ENCODE assay signal across 17 mouse cellular contexts in genomic region chr6:52173648-52174047, GRCm38 (mm10). TPM values are rescaled to one million over a fixed set of nuclear protein-coding genes. Genes with fewer than 3 reads are reported as not detected.
DNase-seq lines count a peak whose midpoint lies in the region; ATAC-seq lines count a peak whose summit lies in the region.
"Had no signal": no experiment of that assay in that cellular context is flagged by ENCODE, and none has a peak within 500 bp of the region (broad histone marks: within the 10 kb centered on the region; RNA-seq: fewer than 3 reads in every experiment).

No protein-coding gene starts in this region.

- 0 out of 2 replicates have a peak overlapping the region, but pooled peaks have one; percentile 32 for H3K27ac ChIP-seq in heart, embryonic 10.5 days
- H3K27ac ChIP-seq in liver, embryonic 12.5 days, result no peak overlapping the region
- H3K27ac ChIP-seq in intestine, embryonic 15.5 days, result peak overlapping the region; percentile 92; the same call in 1 of the 2 replicates
- peak overlapping the region; percentile 98 for H3K27ac ChIP-seq in stomach, embryonic 14.5 days (ENCODE audit: low read length)

- no peaks in the 10 kb centered on the region for H3K9me3 ChIP-seq in heart, embryonic 10.5 days
- H3K9me3 ChIP-seq in liver, embryonic 12.5 days (replicated peaks), result no peaks in the 10 kb centered on the region
- no peaks in the 10 kb centered on the region for H3K9me3 ChIP-seq in intestine, embryonic 15.5 days
- no peaks in the 10 kb centered on the region for H3K9me3 ChIP-seq in stomach, embryonic 14.5 days (ENCODE audit: control insufficient read depth, low read depth, low read length)

- 2% methylated on average over 4 of the region's 4 CpGs for WGBS in heart, embryonic 10.5 days
- WGBS in liver, embryonic 12.5 days (ENCODE audit: insufficient replicate concordance), result 3% methylated on average over 4 of the region's 4 CpGs
- 9% methylated on average over 4 of the region's 4 CpGs for WGBS in intestine, embryonic 15.5 days
- WGBS in stomach, embryonic 14.5 days, result 2% methylated on average over 4 of the region's 4 CpGs

- H3K27me3 ChIP-seq in heart, embryonic 10.5 days (ENCODE audit: insufficient read depth, poor library complexity, severe bottlenecking), result peaks cover 99% of the 10 kb centered on the region
- H3K27me3 ChIP-seq in liver, embryonic 12.5 days (replicated peaks), result peaks cover 98% of the 10 kb centered on the region
- peaks cover 14% of the 10 kb centered on the region for H3K27me3 ChIP-seq in intestine, embryonic 15.5 days (replicated peaks)
- no peaks in the 10 kb centered on the region for H3K27me3 ChIP-seq in stomach, embryonic 14.5 days (ENCODE audit: control insufficient read depth, insufficient read depth, low read length)

- peak overlapping the region; percentile 62 for H3K4me3 ChIP-seq in heart, embryonic 10.5 days
- H3K4me3 ChIP-seq in liver, embryonic 12.5 days, result no peak overlapping the region
- H3K4me3 ChIP-seq in intestine, embryonic 15.5 days (replicated peaks), result peak overlapping the region; percentile 38
- peak overlapping the region; percentile 63 for H3K4me3 ChIP-seq in stomach, embryonic 14.5 days (ENCODE audit: low read depth, low read length)

- DNase-seq in heart, embryonic 10.5 days (ENCODE audit: low spot score), result no peak
- no peak for DNase-seq in heart, postnatal 4 days
- DNase-seq in liver, result no peak
- no peak for DNase-seq in cerebellum, adult 9-10 months
- DNase-seq in cerebellum, postnatal 36 days, result no peak
- DNase-seq: gastrocnemius, postnatal 25 days; lung, postnatal 4 days; thymus, adult 2 months had no signal

- H3K9ac ChIP-seq in liver, embryonic 12.5 days, result no peak overlapping the region
- no peak overlapping the region for H3K9ac ChIP-seq in intestine, embryonic 15.5 days
- peak overlapping the region; percentile 79 for H3K9ac ChIP-seq in stomach, embryonic 14.5 days (replicated peaks; ENCODE audit: low read depth, low read length)

- H3K4me1 ChIP-seq in heart, embryonic 10.5 days, result peaks cover 49% of the 10 kb centered on the region
- H3K4me1 ChIP-seq in liver, embryonic 12.5 days, result peaks cover 12% of the 10 kb centered on the region; the same call in 1 of the 2 replicates
- peaks cover 25% of the 10 kb centered on the region for H3K4me1 ChIP-seq in intestine, embryonic 15.5 days (replicated peaks)
- H3K4me1 ChIP-seq in stomach, embryonic 14.5 days (ENCODE audit: control insufficient read depth, insufficient read depth, low read length), result peaks cover 28% of the 10 kb centered on the region

- ATAC-seq in liver, embryonic 12.5 days, result no peak
- no peak for ATAC-seq in intestine, embryonic 15.5 days
- ATAC-seq in stomach, embryonic 14.5 days (ENCODE audit: insufficient number of reproducible peaks, insufficient read depth, low FRiP score, low read depth), result no peak
- ATAC-seq: activated CD4-positive, CD25-positive, alpha-beta regulatory T cell, adult 4 months; forebrain, embryonic 14.5 days; midbrain, embryonic 16.5 days had no signal

- no peaks in the 10 kb centered on the region for H3K36me3 ChIP-seq in heart, embryonic 10.5 days
- H3K36me3 ChIP-seq in liver, embryonic 12.5 days, result no peaks in the 10 kb centered on the region
- H3K36me3 ChIP-seq in intestine, embryonic 15.5 days, result no peaks in the 10 kb centered on the region
- peaks cover 15% of the 10 kb centered on the region for H3K36me3 ChIP-seq in stomach, embryonic 14.5 days (ENCODE audit: control insufficient read depth, insufficient read depth, low read length)

- H3K4me2 ChIP-seq in liver, embryonic 12.5 days, result peak overlapping the region; percentile 52; the same call in 1 of the 2 replicates
- peak overlapping the region; percentile 75 for H3K4me2 ChIP-seq in intestine, embryonic 15.5 days (replicated peaks)
- H3K4me2 ChIP-seq in stomach, embryonic 14.5 days (replicated peaks; ENCODE audit: low read depth, low read length), result peak overlapping the region; percentile 61

RNA-seq across cellular contexts. Expression of gene 5730596B20Rik, which starts 3.6 kb away (rescaled TPM):
- 0.07 and 1.5 TPM in 2 replicates for polyA plus RNA-seq in heart, embryonic 10.5 days (2016; fragmentation: Nextera tagmentation; extraction: Ambion mirVana)
- under 1 TPM; 0.20 to 0.29 TPM for total RNA-seq in heart, postnatal 4 days (2021)
- 0.29 TPM in 2 replicates for polyA plus RNA-seq in liver, embryonic 12.5 days (2016; fragmentation: Nextera tagmentation; extraction: Ambion mirVana)
- polyA plus RNA-seq in intestine, embryonic 15.5 days (2015; fragmentation: Nextera tagmentation; extraction: Ambion mirVana), result 1.9 and 2.0 TPM in 2 replicates
- polyA plus RNA-seq in stomach, embryonic 14.5 days (2014; fragmentation: Nextera tagmentation; extraction: Ambion mirVana), result 4.4 and 4.7 TPM in 2 replicates
- total RNA-seq: gastrocnemius, postnatal 25 days; left cerebral cortex, adult 8-10 months had no signal
- polyA plus RNA-seq: activated CD4-positive, CD25-positive, alpha-beta regulatory T cell, adult 4 months; cortical plate, adult 2 months; forebrain, embryonic 14.5 days; midbrain, embryonic 16.5 days; small intestine, adult 2 months had no signal

RNA-seq across cellular contexts. Expression of gene Hoxa2, which starts 9.0 kb away (rescaled TPM):
- 4.3 and 10.3 TPM in 2 replicates for polyA plus RNA-seq in heart, embryonic 10.5 days (2016; fragmentation: Nextera tagmentation; extraction: Ambion mirVana)
- total RNA-seq in heart, postnatal 4 days (2021), result under 1 TPM; 0.60 to 0.68 TPM
- polyA plus RNA-seq in liver, embryonic 12.5 days (2016; fragmentation: Nextera tagmentation; extraction: Ambion mirVana), result 1.4 TPM in 2 replicates
- 7.4 and 8.6 TPM in 2 replicates for polyA plus RNA-seq in intestine, embryonic 15.5 days (2015; fragmentation: Nextera tagmentation; extraction: Ambion mirVana)
- polyA plus RNA-seq in stomach, embryonic 14.5 days (2014; fragmentation: Nextera tagmentation; extraction: Ambion mirVana), result 17.4 and 18.5 TPM in 2 replicates
- total RNA-seq: left cerebral cortex, adult 8-10 months had no signal
- polyA plus RNA-seq: activated CD4-positive, CD25-positive, alpha-beta regulatory T cell, adult 4 months; cortical plate, adult 2 months; forebrain, embryonic 14.5 days had no signal

RNA-seq across cellular contexts. Expression of gene Hoxa1, which starts 15.5 kb away (rescaled TPM):
- 1.00 and 4.1 TPM in 2 replicates for polyA plus RNA-seq in heart, embryonic 10.5 days (2016; fragmentation: Nextera tagmentation; extraction: Ambion mirVana)
- total RNA-seq in heart, postnatal 4 days (2021), result under 1 TPM; 0.19 to 0.23 TPM
- polyA plus RNA-seq in liver, embryonic 12.5 days (2016; fragmentation: Nextera tagmentation; extraction: Ambion mirVana), result 1.0 and 1.1 TPM in 2 replicates
- 0.86 and 1.2 TPM in 2 replicates for polyA plus RNA-seq in intestine, embryonic 15.5 days (2015; fragmentation: Nextera tagmentation; extraction: Ambion mirVana)
- 2.1 and 3.0 TPM in 2 replicates for polyA plus RNA-seq in stomach, embryonic 14.5 days (2014; fragmentation: Nextera tagmentation; extraction: Ambion mirVana)
- total RNA-seq: left cerebral cortex, adult 8-10 months had no signal
- polyA plus RNA-seq: activated CD4-positive, CD25-positive, alpha-beta regulatory T cell, adult 4 months; cortical plate, adult 2 months; forebrain, embryonic 14.5 days; midbrain, embryonic 16.5 days had no signal

RNA-seq across cellular contexts. Expression of gene Hoxa4, which starts 17.9 kb away (rescaled TPM):
- 0.17 and 1.4 TPM in 2 replicates for polyA plus RNA-seq in heart, embryonic 10.5 days (2016; fragmentation: Nextera tagmentation; extraction: Ambion mirVana)
- total RNA-seq in heart, postnatal 4 days (2021), result under 1 TPM; 0.71 to 0.86 TPM
- polyA plus RNA-seq in liver, embryonic 12.5 days (2016; fragmentation: Nextera tagmentation; extraction: Ambion mirVana), result 0.79 and 0.92 TPM in 2 replicates
- 3.7 and 4.5 TPM in 2 replicates for polyA plus RNA-seq in intestine, embryonic 15.5 days (2015; fragmentation: Nextera tagmentation; extraction: Ambion mirVana)
- polyA plus RNA-seq in stomach, embryonic 14.5 days (2014; fragmentation: Nextera tagmentation; extraction: Ambion mirVana), result 6.7 and 6.8 TPM in 2 replicates
- total RNA-seq: left cerebral cortex, adult 8-10 months had no signal
- polyA plus RNA-seq: activated CD4-positive, CD25-positive, alpha-beta regulatory T cell, adult 4 months; cortical plate, adult 2 months; forebrain, embryonic 14.5 days; midbrain, embryonic 16.5 days had no signal

RNA-seq across cellular contexts. Expression of gene Hoxa5, which starts 30.7 kb away (rescaled TPM):
- 0.58 and 6.0 TPM in 2 replicates for polyA plus RNA-seq in heart, embryonic 10.5 days (2016; fragmentation: Nextera tagmentation; extraction: Ambion mirVana)
- 1 to 10 TPM; 1.3 to 1.5 TPM for total RNA-seq in heart, postnatal 4 days (2021)
- polyA plus RNA-seq in liver, embryonic 12.5 days (2016; fragmentation: Nextera tagmentation; extraction: Ambion mirVana), result 2.1 and 3.1 TPM in 2 replicates
- polyA plus RNA-seq in intestine, embryonic 15.5 days (2015; fragmentation: Nextera tagmentation; extraction: Ambion mirVana), result 22.9 and 25.1 TPM in 2 replicates
- 24.4 and 27.1 TPM in 2 replicates for polyA plus RNA-seq in stomach, embryonic 14.5 days (2014; fragmentation: Nextera tagmentation; extraction: Ambion mirVana)
- total RNA-seq: left cerebral cortex, adult 8-10 months had no signal
- polyA plus RNA-seq: activated CD4-positive, CD25-positive, alpha-beta regulatory T cell, adult 4 months; cortical plate, adult 2 months; forebrain, embryonic 14.5 days; midbrain, embryonic 16.5 days had no signal
